Mouse (Mus musculus) hindbrain, embryonic 12.5 days (tissue): ENCODE results near the gene Epha10. TPM values are rescaled to one million over a fixed set of nuclear protein-coding genes. Genes with fewer than 3 reads are reported as not detected.

Experiments
- ATAC-seq: fragments of 200-750 bp; cut with Nextera tagmentation; 2 replicates; pipeline ENCODE4 v1.8.0; 2017; ENCODE audit warnings: moderate TSS enrichment; ENCODE audit not compliant: low FRiP score
- H3K27ac ChIP-seq: fragments of 300-500 bp; sonication (generic); 2 replicates; pipeline ENCODE4 v1.5.1; 2016; ENCODE audit warnings: mild to moderate bottlenecking
- H3K27me3 ChIP-seq: fragments of 300-500 bp; sonication (generic); 2 replicates; pipeline ENCODE4 v1.6.1; 2016; ENCODE audit warnings: mild to moderate bottlenecking
- H3K36me3 ChIP-seq: fragments of 300-500 bp; sonication (generic); 2 replicates; pipeline ENCODE4 v1.6.1; 2016; ENCODE audit warnings: mild to moderate bottlenecking
- H3K4me1 ChIP-seq: fragments of 300-500 bp; sonication (generic); 2 replicates; pipeline ENCODE4 v1.6.1; 2016
- H3K4me2 ChIP-seq: fragments of 300-500 bp; sonication (generic); replicated peaks from 2 replicates; pipeline ENCODE4 v1.6.1; 2016; ENCODE audit warnings: mild to moderate bottlenecking
- H3K4me3 ChIP-seq: fragments of 300-500 bp; sonication (generic); 2 replicates; pipeline ENCODE4 v1.5.1; 2016; ENCODE audit warnings: mild to moderate bottlenecking
- H3K9ac ChIP-seq: fragments of 300-500 bp; sonication (generic); 2 replicates; pipeline ENCODE4 v1.6.1; 2016; ENCODE audit warnings: mild to moderate bottlenecking, moderate library complexity
- H3K9me3 ChIP-seq: fragments of 300-500 bp; sonication (generic); replicated peaks from 2 replicates; pipeline ENCODE4 v1.6.1; 2016; ENCODE audit warnings: mild to moderate bottlenecking
- WGBS: fragments of 180-500 bp; shearing (Covaris S2); methylation state at CpG from one replicate; pipeline ENCODE4 v1.1.7; 2016; 5-methylcytosine and 5-hydroxymethylcytosine counted together
- polyA plus RNA-seq: library from polyadenylated mRNA; unstranded; fragments of >200 nt; fragmentation: Nextera tagmentation; extraction: Ambion mirVana; gene quantifications from 2 replicates; pipeline ENCODE4 v1.2.1, GENCODE M21; 2016

Gene Epha10
- polyA plus RNA-seq, 1 experiment from 2014 or later = 7.5 TPM

DNA sequence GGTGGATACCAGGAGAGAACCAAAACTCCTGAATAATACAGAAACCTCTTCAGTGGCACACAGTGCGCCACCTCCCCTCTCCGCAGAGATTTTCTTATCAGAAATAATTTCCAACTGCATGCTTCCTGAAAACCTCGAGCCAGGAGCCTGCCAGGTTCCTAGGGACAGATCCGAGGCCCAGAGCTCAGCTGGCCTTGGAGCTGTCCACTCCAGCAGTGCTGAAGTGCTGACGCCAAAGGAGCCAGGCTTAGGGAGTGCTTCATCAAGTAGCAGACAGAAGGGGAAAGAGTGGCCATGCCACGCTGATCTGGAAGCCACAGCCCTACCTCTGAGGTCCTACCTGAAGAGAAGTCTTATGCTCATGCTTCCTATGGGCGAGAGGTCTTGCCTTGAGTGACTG, 20.3 kb upstream of the Epha10 start:
- Histone ChIP-seq H3K4me3 (peak overlapping the region; percentile 69; the same call in 1 of the 2 replicates), H3K4me2 (peak overlapping the region; percentile 77), H3K4me1 (peaks cover 21% of the 10 kb centered on the region), H3K27me3 (peaks cover 16% of the 10 kb centered on the region), H3K9ac (no peak overlapping the region; the same call in 1 of the 2 replicates), H3K36me3 (peaks cover 34% of the 10 kb centered on the region), H3K9me3 (no peaks in the 10 kb centered on the region), H3K27ac (no peak overlapping the region)
- 14% methylated on average over 7 of the region's 7 CpGs for WGBS
- ATAC-seq = no peak

DNA sequence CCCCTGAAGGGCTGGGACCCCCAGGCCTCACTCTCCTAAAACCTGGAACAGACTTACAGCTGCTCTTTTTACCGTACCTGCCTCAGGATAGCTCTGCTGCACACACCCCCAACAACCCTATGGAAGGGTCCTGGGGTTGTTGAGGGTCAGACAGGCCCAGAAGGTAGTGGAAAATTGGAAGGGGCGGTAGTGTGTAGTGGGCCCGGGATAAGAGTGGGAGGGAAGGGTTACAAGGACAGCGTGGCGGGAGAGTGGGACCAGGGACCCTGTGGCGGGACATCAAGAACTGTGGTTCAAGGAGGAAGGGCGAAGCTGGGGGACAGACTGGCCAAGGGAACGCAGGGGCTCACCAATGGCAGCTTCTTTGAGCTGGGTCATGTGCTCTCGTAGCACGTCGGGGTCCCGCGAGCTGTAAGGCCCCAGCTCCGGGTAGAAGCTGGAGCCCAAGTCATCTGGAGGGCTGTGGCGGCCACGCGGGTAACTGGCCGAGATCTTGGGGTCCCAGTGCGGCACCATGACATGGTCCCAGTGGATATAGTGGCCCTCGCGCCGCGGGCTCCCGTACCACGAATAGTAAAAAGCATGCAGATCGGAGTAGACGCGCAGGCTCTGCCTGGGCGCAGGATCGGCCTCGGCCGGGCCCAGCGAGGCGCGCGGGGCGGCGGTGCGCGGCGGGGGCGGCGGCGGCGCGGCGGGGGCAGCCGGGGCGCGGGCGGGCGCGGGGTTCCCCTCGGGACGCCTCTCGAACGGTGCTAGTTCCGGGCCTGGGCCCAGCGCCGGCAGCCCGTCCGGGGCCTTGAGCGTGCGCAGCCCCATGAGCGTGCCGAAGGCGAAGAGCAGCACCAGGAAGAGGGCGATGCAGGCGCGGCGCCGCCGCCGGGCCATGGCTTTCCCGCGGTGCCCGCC, 19.2 kb upstream of the Epha10 start, which contains the start of gene Maneal:
Maneal (minus strand) TSS at position 889 of the 906 bp plus-strand sequence.
- Histone ChIP-seq H3K9ac (peak within 1 kb of the TSS; percentile 81), H3K9me3 (no peaks in the 10 kb centered on the region)
- 3% methylated on average over 57 of the region's 77 CpGs for WGBS

DNA sequence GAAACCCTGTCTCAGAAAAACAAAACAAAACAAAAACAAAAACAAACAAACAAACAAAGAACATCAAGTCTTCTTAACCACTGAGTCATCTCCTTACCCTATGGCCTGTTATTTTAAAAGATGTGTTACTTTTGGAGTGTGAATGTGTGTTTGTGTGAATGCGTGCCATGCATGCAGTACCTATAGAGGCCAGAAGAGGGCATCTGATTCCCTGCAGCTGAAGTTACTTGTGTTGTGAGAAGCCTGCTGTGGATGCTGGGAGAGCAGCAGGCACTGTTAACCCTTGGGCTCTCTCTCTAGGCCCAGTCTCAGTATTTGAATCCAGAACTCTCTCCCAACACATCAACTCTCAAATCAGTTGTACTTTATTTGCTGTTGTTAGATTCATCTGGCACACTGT, 8.0 kb upstream of the Epha10 start:
- WGBS = 90% methylated on average over 1 of the region's 1 CpGs
- H3K9me3 ChIP-seq = peaks cover 4% of the 10 kb centered on the region; the same call in 1 of the 2 replicates
- H3K36me3 ChIP-seq = no peaks in the 10 kb centered on the region
- no peak overlapping the region for H3K27ac ChIP-seq
- ATAC-seq = no peak
- H3K27me3 ChIP-seq = no peaks in the 10 kb centered on the region
- no peak overlapping the region for H3K9ac ChIP-seq
- no peak overlapping the region for H3K4me2 ChIP-seq
- H3K4me1 ChIP-seq = no peaks in the 10 kb centered on the region
- H3K4me3 ChIP-seq = no peak overlapping the region

More for the DNA sequence above, 19.2 kb upstream of the Epha10 start, which contains the start of gene Maneal:
- peak; percentile 68 for ATAC-seq
- peaks cover 21% of the 10 kb centered on the region for H3K4me1 ChIP-seq
- H3K4me3 ChIP-seq = peak within 1 kb of the TSS; percentile 69
- peaks cover 24% of the 10 kb centered on the region for H3K36me3 ChIP-seq
- H3K4me2 ChIP-seq = peak within 1 kb of the TSS; percentile 77
- H3K27me3 ChIP-seq = peaks cover 16% of the 10 kb centered on the region
- peak within 1 kb of the TSS; percentile 76 for H3K27ac ChIP-seq

DNA sequence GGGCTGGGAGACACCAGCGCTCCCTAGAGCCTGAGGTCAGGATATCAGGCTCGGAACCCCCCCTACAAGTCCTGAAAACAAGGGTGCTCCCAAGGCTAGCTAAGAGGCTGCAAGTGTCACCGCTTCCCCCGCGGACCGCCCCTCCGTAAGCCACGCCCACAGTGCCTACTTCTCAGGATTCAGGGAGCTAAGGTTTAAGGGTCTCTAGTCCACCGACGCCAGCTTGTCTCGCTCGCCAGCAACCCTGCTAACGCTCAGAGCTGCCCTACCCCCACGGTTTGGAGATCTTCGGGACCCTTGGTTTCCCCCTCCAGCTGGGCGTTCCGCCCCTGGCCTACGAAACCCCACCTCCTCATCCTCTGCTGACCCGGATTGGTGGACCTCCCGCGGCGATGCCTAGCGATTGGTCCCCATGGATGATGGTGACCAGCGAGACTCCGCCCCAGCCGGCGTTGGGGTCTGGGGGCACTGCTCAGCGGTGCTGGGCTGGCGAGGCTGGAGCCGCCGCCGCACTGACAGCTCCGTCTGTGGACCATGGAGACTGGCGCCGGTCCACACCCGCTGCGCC, 726 bp downstream of the Epha10 start:
- peak; percentile 98 for ATAC-seq
- Histone ChIP-seq H3K36me3 (no peaks in the 10 kb centered on the region), H3K27ac (peak overlapping the region; percentile 77), H3K27me3 (peaks cover 65% of the 10 kb centered on the region), H3K4me1 (peaks cover 28% of the 10 kb centered on the region), H3K4me2 (peak overlapping the region; percentile 64), H3K9me3 (0 out of 2 replicates have a peak, but pooled peaks cover 6% of the 10 kb centered on the region), H3K9ac (peak overlapping the region; percentile 57), H3K4me3 (peak overlapping the region; percentile 50)
- under 1% methylated on average over 37 of the region's 37 CpGs for WGBS

DNA sequence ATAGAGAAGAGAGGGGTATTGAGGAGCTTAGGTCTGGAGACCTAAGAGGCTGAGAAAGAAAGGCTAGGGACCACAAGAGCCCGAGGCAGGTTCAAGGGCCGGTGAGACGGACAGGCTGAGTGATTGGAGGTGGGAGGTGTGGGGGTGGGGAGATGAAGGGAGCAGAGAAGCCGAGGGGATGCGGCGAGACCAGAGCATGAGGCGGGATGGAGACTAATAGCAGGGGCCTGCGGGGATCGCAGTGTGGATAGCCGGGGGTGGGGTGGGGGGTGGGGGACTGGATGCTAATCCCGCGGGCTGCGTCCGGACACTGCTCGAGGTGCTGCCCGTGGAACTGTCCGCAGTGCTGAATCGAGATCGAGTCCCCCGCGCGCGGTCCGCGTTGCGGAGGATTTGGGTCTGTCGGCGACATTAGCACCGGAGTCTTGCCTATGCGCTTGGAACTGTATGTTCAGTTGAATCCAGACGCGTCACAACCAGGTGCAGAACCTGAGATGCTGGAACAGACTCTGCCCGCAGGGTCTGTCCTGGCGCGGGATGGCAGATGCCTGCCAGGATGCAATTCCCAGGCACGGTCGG, 1.5 kb downstream of the Epha10 start:
- ATAC-seq = peak; percentile 26
- H3K9ac ChIP-seq = peak overlapping the region; percentile 57

DNA sequence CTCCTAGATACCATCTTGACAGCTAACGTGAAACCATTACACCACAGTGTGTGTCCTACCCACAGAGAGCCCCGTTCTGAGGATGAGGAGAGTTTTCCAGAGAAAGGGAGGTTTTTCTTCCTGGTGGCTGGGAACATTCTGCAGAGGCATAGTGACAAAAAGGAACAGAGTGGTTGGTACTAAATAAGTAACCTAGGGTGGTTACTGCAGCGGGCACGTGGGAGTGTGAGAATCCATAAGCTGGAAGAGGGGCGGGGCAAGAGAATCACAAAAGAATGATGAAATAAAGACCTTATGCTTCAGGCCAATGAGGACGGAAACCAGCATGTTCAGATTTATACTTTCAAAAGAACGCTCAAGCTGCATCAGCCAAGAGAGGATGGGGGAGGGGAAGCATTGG, 8.0 kb downstream of the Epha10 start:
- H3K36me3 ChIP-seq = no peaks in the 10 kb centered on the region
- no peak for ATAC-seq
- peaks cover 76% of the 10 kb centered on the region for H3K27me3 ChIP-seq
- H3K4me2 ChIP-seq = no peak overlapping the region
- 66% methylated on average over 7 of the region's 7 CpGs for WGBS
- no peaks in the 10 kb centered on the region for H3K9me3 ChIP-seq
- H3K4me1 ChIP-seq = peaks cover 4% of the 10 kb centered on the region
- H3K9ac ChIP-seq = no peak overlapping the region
- H3K27ac ChIP-seq = no peak overlapping the region
- H3K4me3 ChIP-seq = no peak overlapping the region

More for the DNA sequence above, 1.5 kb downstream of the Epha10 start:
- Histone ChIP-seq H3K4me1 (peaks cover 28% of the 10 kb centered on the region), H3K9me3 (0 out of 2 replicates have a peak, but pooled peaks cover 6% of the 10 kb centered on the region), H3K36me3 (no peaks in the 10 kb centered on the region), H3K27ac (peak overlapping the region; percentile 58), H3K4me3 (peak overlapping the region; percentile 50), H3K4me2 (peak overlapping the region; percentile 64), H3K27me3 (peaks cover 70% of the 10 kb centered on the region)
- WGBS = 1% methylated on average over 37 of the region's 37 CpGs

DNA sequence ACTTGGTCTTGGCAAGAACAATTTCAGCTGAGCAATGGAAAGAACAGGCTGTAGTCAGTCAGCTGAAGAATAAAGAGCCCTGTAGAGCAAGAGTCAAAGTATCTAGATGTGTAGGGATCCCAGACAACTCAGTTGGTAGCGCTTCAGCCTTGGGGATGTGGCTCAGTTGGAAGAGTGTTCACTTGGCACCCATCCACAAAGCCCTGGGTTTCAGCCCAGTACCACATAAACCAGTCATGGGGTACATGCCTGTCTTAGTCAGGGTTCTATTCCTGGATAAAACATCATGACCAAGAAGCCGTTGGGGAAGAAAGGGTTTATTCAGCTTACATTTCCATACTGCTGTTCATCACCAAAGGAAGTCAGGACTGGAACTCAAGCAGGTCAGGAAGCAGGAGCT, 9.2 kb downstream of the Epha10 start:
- whole genome bisulfite sequencing = 89% methylated on average over 2 of the region's 2 CpGs
- H3K9me3 ChIP-seq = no peaks in the 10 kb centered on the region
- H3K27me3 ChIP-seq = peaks cover 80% of the 10 kb centered on the region
- no peak overlapping the region for H3K27ac ChIP-seq
- no peak overlapping the region for H3K9ac ChIP-seq
- no peak for ATAC-seq
- no peak overlapping the region for H3K4me2 ChIP-seq
- peaks cover 16% of the 10 kb centered on the region for H3K4me1 ChIP-seq
- no peak overlapping the region for H3K4me3 ChIP-seq
- H3K36me3 ChIP-seq = no peaks in the 10 kb centered on the region

DNA sequence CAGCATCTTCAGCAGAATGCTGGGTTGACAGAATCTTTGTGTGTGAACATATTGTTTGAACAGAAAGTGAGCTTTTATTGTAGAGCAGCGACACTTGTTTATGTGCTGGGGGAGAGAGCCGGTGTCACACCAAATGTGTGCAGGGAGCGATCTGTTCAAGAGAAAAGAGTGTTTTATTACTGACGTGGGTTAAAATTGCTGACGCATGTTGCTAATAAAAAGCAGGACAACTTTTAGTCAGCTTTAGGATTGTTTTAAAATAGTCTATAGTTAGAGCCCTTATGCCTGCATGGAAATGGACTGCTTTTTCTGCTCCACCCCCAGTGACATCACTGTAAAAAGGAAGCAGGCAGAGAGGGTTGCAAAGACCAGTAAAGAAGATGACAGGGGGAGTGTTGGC, 10.1 kb downstream of the Epha10 start:
- H3K27ac ChIP-seq = no peak overlapping the region
- no peaks in the 10 kb centered on the region for H3K9me3 ChIP-seq
- no peak overlapping the region for H3K4me3 ChIP-seq
- peaks cover 82% of the 10 kb centered on the region for H3K27me3 ChIP-seq
- H3K9ac ChIP-seq = no peak overlapping the region
- no peak for ATAC-seq
- 82% methylated on average over 5 of the region's 5 CpGs for WGBS
- no peak overlapping the region for H3K4me2 ChIP-seq
- no peaks in the 10 kb centered on the region for H3K36me3 ChIP-seq
- H3K4me1 ChIP-seq = peaks cover 20% of the 10 kb centered on the region

DNA sequence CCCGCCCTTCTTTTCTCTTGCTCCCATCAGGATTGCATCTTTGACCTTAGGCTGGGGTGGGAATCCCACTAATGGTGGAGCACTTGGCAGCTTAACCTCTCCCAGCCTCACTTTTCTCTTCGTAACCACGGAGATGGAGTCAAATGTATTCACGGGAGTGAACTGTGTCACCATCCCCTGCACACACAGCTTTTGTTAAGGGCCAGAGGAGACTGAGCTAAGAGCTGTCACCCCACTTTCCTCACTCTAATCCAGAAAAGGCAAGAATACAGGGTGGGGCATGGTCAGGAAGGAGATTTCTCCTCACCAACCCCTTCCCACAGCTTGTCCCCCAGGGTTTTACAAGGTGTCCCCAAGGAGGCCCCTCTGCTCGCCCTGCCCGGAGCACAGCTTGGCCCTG, 13.1 kb downstream of the Epha10 start:
- 26% methylated on average over 6 of the region's 6 CpGs for WGBS

DNA sequence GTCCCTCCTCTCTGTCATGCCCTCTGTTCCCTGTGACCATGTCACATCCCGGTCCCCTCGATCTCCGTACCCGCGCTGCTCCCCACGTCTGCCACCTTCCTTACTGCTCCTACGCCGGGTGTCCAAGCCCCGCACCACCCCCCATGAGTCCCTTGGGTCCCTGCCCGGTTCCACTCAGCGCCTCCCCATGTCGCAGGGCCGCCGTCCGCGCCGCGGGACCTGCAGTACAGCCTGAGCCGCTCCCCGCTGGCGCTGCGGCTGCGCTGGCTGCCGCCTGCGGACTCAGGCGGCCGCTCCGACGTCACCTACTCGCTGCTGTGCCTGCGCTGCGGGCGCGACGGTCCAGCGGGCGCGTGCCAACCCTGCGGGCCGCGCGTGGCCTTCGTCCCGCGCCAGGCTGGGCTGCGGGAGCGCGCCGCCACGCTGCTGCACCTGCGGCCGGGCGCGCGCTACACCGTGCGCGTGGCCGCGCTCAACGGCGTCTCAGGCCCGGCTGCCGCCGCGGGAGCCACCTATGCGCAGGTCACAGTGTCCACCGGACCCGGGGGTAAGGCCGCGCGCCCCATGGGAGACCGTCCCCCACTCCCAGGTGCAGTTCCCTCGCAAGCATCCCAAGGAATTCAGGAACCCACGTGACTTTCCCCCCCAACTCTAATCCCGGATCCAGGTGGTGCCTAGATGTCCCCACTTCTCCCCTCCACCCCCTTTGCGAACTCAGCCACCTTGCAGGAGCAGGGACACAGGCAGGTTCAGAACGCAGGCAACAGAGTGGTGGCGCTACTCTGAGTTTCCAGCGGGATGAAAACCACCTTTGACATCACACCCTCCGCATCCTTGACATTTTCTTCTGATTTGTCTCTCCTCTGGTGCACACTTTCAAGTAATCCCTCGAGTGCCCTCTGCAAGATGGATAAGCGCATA, 14.1 kb downstream of the Epha10 start:
- Histone ChIP-seq H3K27ac (no peak overlapping the region), H3K36me3 (no peaks in the 10 kb centered on the region), H3K9me3 (no peaks in the 10 kb centered on the region), H3K4me2 (peak overlapping the region; percentile 84), H3K4me1 (peaks cover 39% of the 10 kb centered on the region), H3K27me3 (peaks cover 75% of the 10 kb centered on the region), H3K9ac (peak overlapping the region; percentile 54), H3K4me3 (peak overlapping the region; percentile 50)
- peak; percentile 62 for ATAC-seq
- WGBS = 1% methylated on average over 78 of the region's 83 CpGs

More for the DNA sequence above, 13.1 kb downstream of the Epha10 start:
- Histone ChIP-seq H3K9me3 (no peaks in the 10 kb centered on the region), H3K4me2 (peak overlapping the region; percentile 84; the same call in 1 of the 2 replicates), H3K9ac (no peak overlapping the region), H3K4me3 (peak overlapping the region; percentile 50; the same call in 1 of the 2 replicates), H3K27me3 (peaks cover 75% of the 10 kb centered on the region), H3K4me1 (peaks cover 30% of the 10 kb centered on the region), H3K27ac (no peak overlapping the region), H3K36me3 (no peaks in the 10 kb centered on the region)
- peak; percentile 51 for ATAC-seq

DNA sequence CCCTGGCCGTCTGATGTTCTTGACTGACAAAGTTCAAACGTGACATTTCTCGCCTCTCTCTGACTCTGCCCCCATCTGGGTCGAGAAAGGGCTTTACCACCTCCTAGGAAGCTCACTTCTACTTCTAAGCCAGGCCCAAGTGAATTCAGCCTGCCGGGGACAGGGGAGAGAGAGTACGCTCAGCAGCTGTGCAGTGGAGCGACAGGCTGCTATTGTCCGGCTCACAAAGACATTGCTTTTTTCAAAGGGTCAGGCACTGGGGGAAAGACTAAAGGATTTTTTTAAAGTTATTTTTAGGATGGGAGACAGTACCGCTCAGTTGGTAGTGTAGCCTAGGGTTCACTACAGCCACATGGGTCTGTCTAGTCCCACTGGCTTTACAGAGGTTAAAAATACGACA, 17.7 kb downstream of the Epha10 start:
- Histone ChIP-seq H3K4me2 (no peak overlapping the region), H3K9me3 (no peaks in the 10 kb centered on the region), H3K36me3 (no peaks in the 10 kb centered on the region), H3K9ac (no peak overlapping the region), H3K27me3 (peaks cover 44% of the 10 kb centered on the region), H3K4me3 (no peak overlapping the region), H3K4me1 (peaks cover 46% of the 10 kb centered on the region), H3K27ac (0 out of 2 replicates have a peak overlapping the region, but pooled peaks have one; percentile 1)
- ATAC-seq = no peak
- 24% methylated on average over 10 of the region's 10 CpGs for WGBS
